Mouse (Mus musculus): ENCODE data around the gene Rnf113a2. TPM values are rescaled to one million over a fixed set of nuclear protein-coding genes. Genes with fewer than 3 reads are reported as not detected.

The Rnf113a2 gene
- polyA plus RNA-seq, 1 experiment = 3.6 TPM

DNA sequence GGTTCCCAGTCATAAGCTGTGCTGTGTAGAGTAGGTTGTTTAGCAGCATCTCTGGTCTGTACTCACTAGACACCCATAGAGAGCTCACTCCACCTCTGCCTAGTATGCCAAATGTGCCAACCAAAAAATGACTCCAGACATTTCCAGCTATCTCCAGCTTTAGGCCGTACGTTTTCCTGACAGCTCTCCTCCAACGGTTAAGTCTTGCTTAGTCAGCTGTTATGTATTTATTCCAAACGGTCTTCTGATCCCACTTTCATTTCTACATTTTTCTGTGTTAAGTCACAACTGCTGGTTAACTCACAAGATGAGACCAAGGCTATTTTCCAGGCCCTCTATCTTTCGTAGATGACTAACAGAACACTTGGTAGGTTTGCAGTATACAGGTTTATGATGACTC, 18.4 kb upstream of the Rnf113a2 start:
- TF ChIP-seq CTCF (IDR thresholded peaks at IDR 0.05; ENCODE audit: extremely low read depth, insufficient read depth, insufficient read length, insufficient replicate concordance) (no peak), POLR2A (IDR thresholded peaks at IDR 0.05; ENCODE audit: low read depth, low read length) (no peak)
- DNase-seq (ENCODE audit: low read depth in 1 of 2, low spot score in 2 of 2) = no peak
- Histone ChIP-seq H3K27ac (ENCODE audit: insufficient read depth, low read length) (no peak overlapping the region), H3K4me3 (ENCODE audit: extremely low read depth, insufficient read depth, insufficient read length) (no peak overlapping the region), H3K4me1 (ENCODE audit: control insufficient read depth, insufficient read depth, insufficient read length) (no peaks in the 10 kb centered on the region), H3K27me3 (ENCODE audit: control insufficient read depth, insufficient read depth, low read length) (no peaks in the 10 kb centered on the region), H3K36me3 (ENCODE audit: control insufficient read depth, insufficient read depth, low read length) (peaks cover 9% of the 10 kb centered on the region)
- 86% methylated on average over 5 of the region's 5 CpGs for WGBS

DNA sequence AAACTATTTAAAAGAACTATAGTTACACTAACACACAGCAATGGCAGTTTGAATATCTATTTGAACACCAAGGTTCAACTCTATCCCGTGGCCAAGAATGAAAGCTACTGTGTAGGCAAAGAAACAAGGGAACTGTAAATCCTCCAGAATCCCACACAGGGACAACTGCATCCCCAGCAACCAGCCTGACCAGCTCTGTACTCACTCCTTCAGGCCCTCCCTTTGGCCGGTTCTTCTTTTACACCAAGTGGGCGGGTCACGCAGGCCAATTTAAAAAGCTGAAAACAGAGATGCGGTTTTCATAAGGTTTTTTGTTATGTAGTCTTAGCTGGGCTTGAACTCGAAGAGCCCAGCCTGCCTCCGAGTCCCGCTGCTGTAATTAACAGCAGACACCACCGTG, 17.9 kb upstream of the Rnf113a2 start:
- TF ChIP-seq CTCF (IDR thresholded peaks at IDR 0.05; ENCODE audit: extremely low read depth, insufficient read depth, insufficient read length, insufficient replicate concordance) = no peak
- no peak for TF ChIP-seq POLR2A (IDR thresholded peaks at IDR 0.05; ENCODE audit: low read depth, low read length)
- peaks cover 8% of the 10 kb centered on the region for H3K36me3 ChIP-seq (ENCODE audit: control insufficient read depth, insufficient read depth, low read length)
- WGBS = 97% methylated on average over 9 of the region's 9 CpGs
- no peaks in the 10 kb centered on the region for H3K4me1 ChIP-seq (ENCODE audit: control insufficient read depth, insufficient read depth, insufficient read length)
- no peaks in the 10 kb centered on the region for H3K27me3 ChIP-seq (ENCODE audit: control insufficient read depth, insufficient read depth, low read length)
- H3K27ac ChIP-seq (ENCODE audit: insufficient read depth, low read length) = no peak overlapping the region
- no peak for DNase-seq (ENCODE audit: low read depth in 1 of 2, low spot score in 2 of 2)
- no peak overlapping the region for H3K4me3 ChIP-seq (ENCODE audit: extremely low read depth, insufficient read depth, insufficient read length)

DNA sequence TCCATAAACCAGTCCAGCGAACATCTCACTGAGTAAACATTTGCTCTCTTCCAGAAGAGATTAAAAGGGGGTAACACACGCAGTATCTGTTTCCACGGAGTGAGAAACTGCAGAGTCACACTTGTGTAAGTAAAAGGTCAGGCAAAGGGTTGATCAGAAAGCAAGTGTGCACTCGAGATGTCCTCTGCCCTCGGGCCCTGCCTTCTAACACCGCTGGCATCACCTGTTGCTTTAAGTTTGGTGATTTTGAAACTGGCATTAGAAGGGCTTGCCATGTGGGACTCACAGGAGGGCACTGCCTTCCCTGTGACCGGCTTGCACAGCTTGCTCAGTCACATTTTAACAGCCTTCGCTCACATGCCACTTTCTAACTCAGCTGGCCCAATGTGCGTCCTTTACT, 17.3 kb upstream of the Rnf113a2 start:
- H3K27me3 ChIP-seq (ENCODE audit: control insufficient read depth, insufficient read depth, low read length) = no peaks in the 10 kb centered on the region
- H3K4me1 ChIP-seq (ENCODE audit: control insufficient read depth, insufficient read depth, insufficient read length) = no peaks in the 10 kb centered on the region
- TF ChIP-seq CTCF (IDR thresholded peaks at IDR 0.05; ENCODE audit: extremely low read depth, insufficient read depth, insufficient read length, insufficient replicate concordance) = no peak
- no peak for TF ChIP-seq POLR2A (IDR thresholded peaks at IDR 0.05; ENCODE audit: low read depth, low read length)
- H3K4me3 ChIP-seq (ENCODE audit: extremely low read depth, insufficient read depth, insufficient read length) = no peak overlapping the region
- no peak for DNase-seq (ENCODE audit: low read depth in 1 of 2, low spot score in 2 of 2)
- H3K36me3 ChIP-seq (ENCODE audit: control insufficient read depth, insufficient read depth, low read length) = peaks cover 7% of the 10 kb centered on the region
- no peak overlapping the region for H3K27ac ChIP-seq (ENCODE audit: insufficient read depth, low read length)
- WGBS = 89% methylated on average over 9 of the region's 9 CpGs

DNA sequence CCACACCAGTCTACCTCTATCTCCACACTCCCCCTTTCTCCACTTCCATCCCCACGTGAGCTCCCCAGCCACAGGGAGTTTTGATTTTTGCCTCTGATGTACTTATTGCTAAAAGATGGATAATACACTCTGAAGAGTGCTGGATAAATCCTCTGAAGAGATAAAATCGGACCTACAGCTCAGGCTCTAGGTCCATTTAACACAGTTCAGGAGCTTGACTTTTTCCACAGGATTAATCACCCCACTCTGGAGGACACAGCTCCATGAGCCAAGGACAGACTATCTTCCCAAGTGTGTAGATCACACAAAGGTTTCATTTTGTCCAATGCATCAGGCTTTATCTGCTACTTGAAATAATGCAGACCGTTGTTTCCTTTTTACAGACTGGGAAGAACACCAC, 16.9 kb upstream of the Rnf113a2 start:
- Histone ChIP-seq H3K27me3 (ENCODE audit: control insufficient read depth, insufficient read depth, low read length) (no peaks in the 10 kb centered on the region), H3K4me3 (ENCODE audit: extremely low read depth, insufficient read depth, insufficient read length) (no peak overlapping the region), H3K27ac (ENCODE audit: insufficient read depth, low read length) (no peak overlapping the region), H3K4me1 (ENCODE audit: control insufficient read depth, insufficient read depth, insufficient read length) (no peaks in the 10 kb centered on the region), H3K36me3 (ENCODE audit: control insufficient read depth, insufficient read depth, low read length) (peaks cover 7% of the 10 kb centered on the region)
- no peak for TF ChIP-seq CTCF (IDR thresholded peaks at IDR 0.05; ENCODE audit: extremely low read depth, insufficient read depth, insufficient read length, insufficient replicate concordance)
- TF ChIP-seq POLR2A (IDR thresholded peaks at IDR 0.05; ENCODE audit: low read depth, low read length) = no peak
- no peak for DNase-seq (ENCODE audit: low read depth in 1 of 2, low spot score in 2 of 2)
- 88% methylated on average over 3 of the region's 3 CpGs for WGBS

DNA sequence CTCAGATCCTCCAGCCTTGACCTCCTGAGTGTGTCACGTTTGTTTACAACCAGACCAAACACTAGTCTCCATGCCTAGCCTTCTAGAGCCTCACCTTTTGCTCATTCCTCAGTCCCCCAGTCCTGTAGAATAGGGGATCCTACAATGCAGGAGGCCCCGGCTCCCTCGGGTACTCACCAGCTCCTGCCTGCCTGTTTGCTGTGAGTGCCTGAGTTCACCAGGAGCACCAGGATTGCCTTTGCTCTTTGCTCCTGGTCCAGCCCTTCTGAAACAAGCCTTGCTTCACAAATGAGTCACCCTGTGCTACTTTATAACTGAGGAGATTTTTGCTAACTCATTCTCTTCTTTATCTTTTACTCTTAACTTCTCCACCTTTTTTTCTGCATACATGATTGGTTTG, 16.3 kb upstream of the Rnf113a2 start:
- H3K4me1 ChIP-seq (ENCODE audit: control insufficient read depth, insufficient read depth, insufficient read length) = no peaks in the 10 kb centered on the region
- TF ChIP-seq CTCF (IDR thresholded peaks at IDR 0.05; ENCODE audit: extremely low read depth, insufficient read depth, insufficient read length, insufficient replicate concordance) (no peak), POLR2A (IDR thresholded peaks at IDR 0.05; ENCODE audit: low read depth, low read length) (no peak)
- WGBS = 81% methylated on average over 3 of the region's 3 CpGs
- DNase-seq (ENCODE audit: low read depth in 1 of 2, low spot score in 2 of 2) = no peak
- H3K4me3 ChIP-seq (ENCODE audit: extremely low read depth, insufficient read depth, insufficient read length) = no peak overlapping the region
- H3K27ac ChIP-seq (ENCODE audit: insufficient read depth, low read length) = no peak overlapping the region
- H3K36me3 ChIP-seq (ENCODE audit: control insufficient read depth, insufficient read depth, low read length) = peaks cover 4% of the 10 kb centered on the region
- no peaks in the 10 kb centered on the region for H3K27me3 ChIP-seq (ENCODE audit: control insufficient read depth, insufficient read depth, low read length)

DNA sequence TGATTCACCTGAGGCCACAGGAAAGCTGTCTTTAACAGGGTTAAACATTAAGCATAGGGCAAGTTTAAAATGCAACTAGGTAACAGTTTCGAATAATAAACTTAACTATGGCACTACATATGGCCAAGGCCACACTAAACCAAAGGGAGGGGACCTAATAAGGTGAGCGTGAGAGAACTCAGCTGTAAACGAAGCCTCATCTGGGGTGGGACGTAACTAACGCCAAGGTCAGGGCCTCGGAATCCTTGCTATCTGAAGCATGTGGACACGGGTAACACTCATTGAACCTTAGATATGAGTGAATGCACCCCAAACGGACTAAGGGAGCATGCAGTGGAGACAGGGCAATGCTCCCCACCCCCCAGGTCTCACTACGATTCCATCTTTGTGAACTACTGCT, 14.1 kb upstream of the Rnf113a2 start:
- WGBS = 90% methylated on average over 9 of the region's 9 CpGs
- Histone ChIP-seq H3K4me3 (ENCODE audit: extremely low read depth, insufficient read depth, insufficient read length) (no peak overlapping the region), H3K4me1 (ENCODE audit: control insufficient read depth, insufficient read depth, insufficient read length) (no peaks in the 10 kb centered on the region), H3K27me3 (ENCODE audit: control insufficient read depth, insufficient read depth, low read length) (no peaks in the 10 kb centered on the region), H3K27ac (ENCODE audit: insufficient read depth, low read length) (no peak overlapping the region), H3K36me3 (ENCODE audit: control insufficient read depth, insufficient read depth, low read length) (no peaks in the 10 kb centered on the region; the same call in 1 of the 2 replicates)
- TF ChIP-seq CTCF (IDR thresholded peaks at IDR 0.05; ENCODE audit: extremely low read depth, insufficient read depth, insufficient read length, insufficient replicate concordance) (no peak), POLR2A (IDR thresholded peaks at IDR 0.05; ENCODE audit: low read depth, low read length) (no peak)
- no peak for DNase-seq (ENCODE audit: low read depth in 1 of 2, low spot score in 2 of 2)

DNA sequence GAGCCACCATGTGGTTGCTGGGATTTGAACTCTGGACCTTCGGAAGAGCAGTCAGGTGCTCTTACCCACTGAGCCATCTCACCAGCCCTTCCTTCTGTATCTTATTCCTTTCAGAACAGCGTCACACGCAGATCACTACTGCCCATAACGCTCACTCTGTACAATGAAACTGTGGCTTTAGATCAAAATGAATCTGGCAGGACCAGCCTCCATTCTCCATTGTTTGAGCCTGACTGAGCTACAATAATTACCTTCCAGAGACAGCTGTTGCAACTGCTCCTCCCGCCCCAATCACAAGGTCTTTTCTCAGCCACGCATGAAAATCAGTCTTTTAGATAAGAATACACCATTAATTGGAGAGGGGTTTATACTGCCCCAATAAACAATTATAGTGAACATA, 12.5 kb upstream of the Rnf113a2 start:
- whole genome bisulfite sequencing = 90% methylated on average over 6 of the region's 6 CpGs
- TF ChIP-seq CTCF (IDR thresholded peaks at IDR 0.05; ENCODE audit: extremely low read depth, insufficient read depth, insufficient read length, insufficient replicate concordance) = no peak
- no peak for TF ChIP-seq POLR2A (IDR thresholded peaks at IDR 0.05; ENCODE audit: low read depth, low read length)
- DNase-seq (ENCODE audit: low read depth in 1 of 2, low spot score in 2 of 2) = no peak
- no peak overlapping the region for H3K27ac ChIP-seq (ENCODE audit: insufficient read depth, low read length)
- H3K27me3 ChIP-seq (ENCODE audit: control insufficient read depth, insufficient read depth, low read length) = no peaks in the 10 kb centered on the region
- H3K4me3 ChIP-seq (ENCODE audit: extremely low read depth, insufficient read depth, insufficient read length) = no peak overlapping the region
- no peaks in the 10 kb centered on the region for H3K4me1 ChIP-seq (ENCODE audit: control insufficient read depth, insufficient read depth, insufficient read length)
- H3K36me3 ChIP-seq (ENCODE audit: control insufficient read depth, insufficient read depth, low read length) = no peaks in the 10 kb centered on the region
